Comparison of ENCODE assay signal across 8 mouse cellular contexts in genomic region chr6:50678826-50679485, GRCm38 (mm10). TPM values are rescaled to one million over a fixed set of nuclear protein-coding genes. Genes with fewer than 3 reads are reported as not detected.
A peak's percentile ranks its signal among the peaks of the same experiment; 100 is the strongest.
DNase-seq lines count a peak whose midpoint lies in the region; ATAC-seq and TF ChIP-seq lines count a peak whose summit lies in the region.

No protein-coding gene starts in this region.

- no peak for TF ChIP-seq POLR2A in brain, embryonic 14.5 days (IDR thresholded peaks at IDR 0.05; ENCODE audit: borderline replicate concordance, extremely low read depth, insufficient read depth, insufficient read length, poor library complexity, severe bottlenecking)

- intact Hi-C loops in heart, postnatal 25 days (cut with DNase I): loop anchor here (1.0 to 2.0 kb wide), 3 partner anchors 128 to 490 kb away; no protein-coding TSS in a partner anchor

- no peak overlapping the region for H3K27ac ChIP-seq in lung, embryonic 14.5 days (ENCODE audit: low read depth)

- WGBS in lung, embryonic 14.5 days: 29% methylated on average over 8 of the region's 8 CpGs

- H3K9me3 ChIP-seq in E14TG2a.4 (ENCODE audit: low read length): peaks cover 8% of the 10 kb centered on the region
- no peaks in the 10 kb centered on the region for H3K9me3 ChIP-seq in lung, embryonic 14.5 days (ENCODE audit: low read depth, low read length)

- no peak overlapping the region for H3K4me2 ChIP-seq in lung, embryonic 14.5 days

- no peaks in the 10 kb centered on the region for H3K4me1 ChIP-seq in E14TG2a.4 (replicated peaks; ENCODE audit: low read depth, low read length)
- H3K4me1 ChIP-seq in lung, embryonic 14.5 days (ENCODE audit: insufficient read depth): no peaks in the 10 kb centered on the region

- no peak overlapping the region for H3K9ac ChIP-seq in lung, embryonic 14.5 days

- TF ChIP-seq CTCF in E14TG2a.4 (conservative IDR thresholded peaks at IDR 0.05; ENCODE audit: low read length): peak; percentile 79
- TF ChIP-seq CTCF in brain, embryonic 14.5 days (IDR thresholded peaks at IDR 0.05; ENCODE audit: borderline replicate concordance, extremely low read depth, insufficient read depth, insufficient read length): peak; percentile 99
- peak; percentile 96 for TF ChIP-seq CTCF in lung, embryonic 14.5 days (IDR thresholded peaks at IDR 0.05; ENCODE audit: low read depth)

- no peaks in the 10 kb centered on the region for H3K36me3 ChIP-seq in E14TG2a.4 (ENCODE audit: insufficient read depth, low read length)
- no peaks in the 10 kb centered on the region for H3K36me3 ChIP-seq in lung, embryonic 14.5 days (ENCODE audit: insufficient read depth)

- peak; percentile 61; the same call in 1 of the 2 replicates for ATAC-seq in erythroid progenitor cell, adult 5-6 weeks (replicated peaks; ENCODE audit: low FRiP score, poor library complexity, severe bottlenecking)
- peak; percentile 74 for ATAC-seq in lung, embryonic 14.5 days (ENCODE audit: insufficient read depth)

- peak; percentile 90 for DNase-seq in brain, embryonic 14.5 days (ENCODE audit: low read depth)
- peak; percentile 29 for DNase-seq in heart, postnatal 25 days (ENCODE audit: low spot score)
- DNase-seq in layer of hippocampus, adult 11-12 months (ENCODE audit: low spot score): peak; percentile 72
- DNase-seq in lung, embryonic 14.5 days: peak; percentile 89
- DNase-seq in ovary, postnatal 14 days (ENCODE audit: low spot score): peak; percentile 71
- DNase-seq in thymus, postnatal 0 days (ENCODE audit: low spot score): peak; percentile 46

- peaks cover 5% of the 10 kb centered on the region; the same call in 1 of the 2 replicates for H3K27me3 ChIP-seq in E14TG2a.4 (ENCODE audit: insufficient read depth, low read length)
- no peaks in the 10 kb centered on the region for H3K27me3 ChIP-seq in lung, embryonic 14.5 days (ENCODE audit: insufficient read depth, low read length)

- H3K4me3 ChIP-seq in E14TG2a.4 (replicated peaks; ENCODE audit: low read length): no peak overlapping the region
- no peak overlapping the region for H3K4me3 ChIP-seq in lung, embryonic 14.5 days (ENCODE audit: low read depth, low read length)

RNA-seq across cellular contexts. Expression of gene Npvf, which starts 24.7 kb away (rescaled TPM):
- polyA plus RNA-seq in brain, embryonic 14.5 days (2012; rRNA removed): 0.22 and 0.39 TPM in 2 replicates
- not detected in 2 replicates for total RNA-seq in erythroid progenitor cell, adult 5-6 weeks (2015; ENCODE audit: low replicate concordance)
- total RNA-seq in erythroid progenitor cell, adult 5-6 weeks (2017; ENCODE audit: low replicate concordance): not detected in 2 replicates
- total RNA-seq in heart, postnatal 25 days (2021): not detected
- not detected in 2 replicates for polyA plus RNA-seq in lung, embryonic 14.5 days (2014; fragmentation: Nextera tagmentation; extraction: Ambion mirVana)
- polyA plus RNA-seq in thymus, postnatal 0 days (2015; fragmentation: Nextera tagmentation; extraction: Ambion mirVana): 0.23 TPM in 1 of 2 replicates, not detected in the other

Comparison
In these comparisons a context has a peak if more than half of its experiments do, and no peak if none do; other contexts are left out.
1. DNase-seq: peak in every context shown above with its lines; median percentile 90 in brain, embryonic 14.5 days; 89 in lung, embryonic 14.5 days; 72 in layer of hippocampus, adult 11-12 months; 71 in ovary, postnatal 14 days; 46 in thymus, postnatal 0 days; 29 in heart, postnatal 25 days.